Mouse (Mus musculus) heart, adult 2 months (tissue): ENCODE results near the gene Maml3. TPM values are rescaled to one million over a fixed set of nuclear protein-coding genes. Genes with fewer than 3 reads are reported as not detected.

Experiments used
- DNase-seq, 2 experiments: peaks; one replicate each; pipeline ENCODE4 v3.0.0; 2021
- H3K27ac ChIP-seq: fragments of 200-600 bp; 2 replicates; pipeline ENCODE4 v1.8.1; 2022
- H3K27me3 ChIP-seq: fragments of 200-500 bp; 2 replicates; pipeline ENCODE4 v1.6.1; 2012; ENCODE audit warnings: mild to moderate bottlenecking, low read length, inconsistent platforms, mixed read lengths; ENCODE audit not compliant: control insufficient read depth, insufficient read depth
- H3K36me3 ChIP-seq: fragments of 200-500 bp; 2 replicates; pipeline ENCODE4 v1.6.1; 2012; ENCODE audit warnings: low read length, inconsistent platforms; ENCODE audit not compliant: control insufficient read depth, insufficient read depth
- H3K4me1 ChIP-seq: fragments of 200-500 bp; 2 replicates; pipeline ENCODE4 v1.6.1; 2011; ENCODE audit warnings: low read length; ENCODE audit not compliant: control insufficient read depth, insufficient read depth
- H3K4me3 ChIP-seq: fragments of 200-600 bp; 2 replicates; pipeline ENCODE4 v1.8.1; 2022
- H3K79me2 ChIP-seq: fragments of 200-500 bp; replicated peaks from 2 replicates; pipeline ENCODE4 v1.6.1; 2012; ENCODE audit warnings: mild to moderate bottlenecking, inconsistent platforms, low read length, moderate library complexity, mixed read lengths; ENCODE audit not compliant: control insufficient read depth, insufficient read depth
- H3K9ac ChIP-seq: fragments of 200-500 bp; 2 replicates; pipeline ENCODE4 v1.6.1; 2012; ENCODE audit warnings: low read depth, mild to moderate bottlenecking, control low read depth, inconsistent platforms, low read length, mixed read lengths
- CTCF ChIP-seq: fragments of 200-600 bp; IDR thresholded peaks from 2 replicates; pipeline ENCODE4 v1.8.1; 2022; ENCODE audit warnings: antibody characterized with exemption, mild to moderate bottlenecking, moderate library complexity
- EP300 ChIP-seq: fragments of 200-500 bp; IDR thresholded peaks from 2 replicates; pipeline ENCODE4 v1.6.1; 2011; ENCODE audit warnings: low read depth, low read length, control low read depth; ENCODE audit not compliant: insufficient read depth
- POLR2A ChIP-seq: fragments of 200-500 bp; IDR thresholded peaks from 2 replicates; pipeline ENCODE4 v1.6.1; 2011; ENCODE audit warnings: mild to moderate bottlenecking, low read depth, low read length, control low read depth; ENCODE audit not compliant: insufficient read depth
- WGBS: fragments of 180-500 bp; shearing (Covaris S2); methylation state at CpG from one replicate; pipeline ENCODE4 v1.1.7; 2018; 5-methylcytosine and 5-hydroxymethylcytosine counted together
- intact Hi-C: fragments of 180-260 bp; cut with DNase I; formaldehyde crosslinking; loops from one replicate; pipeline ENCODE4 v1.15.1; 2025
- polyA plus RNA-seq: library from polyadenylated mRNA; depleted of rRNA; stranded (reverse); fragments of >200 nt; gene quantifications from 2 replicates; pipeline ENCODE4 v1.2.3, GENCODE M21; 2012
- total RNA-seq, 2 experiments: library from RNA; stranded (reverse); gene quantifications; 2 replicates each; pipeline ENCODE4 v1.2.3; 2021

Maml3 gene
- total and polyA plus RNA-seq, 3 experiments: 1.9 to 2.8 (median 2.7) TPM

DNA sequence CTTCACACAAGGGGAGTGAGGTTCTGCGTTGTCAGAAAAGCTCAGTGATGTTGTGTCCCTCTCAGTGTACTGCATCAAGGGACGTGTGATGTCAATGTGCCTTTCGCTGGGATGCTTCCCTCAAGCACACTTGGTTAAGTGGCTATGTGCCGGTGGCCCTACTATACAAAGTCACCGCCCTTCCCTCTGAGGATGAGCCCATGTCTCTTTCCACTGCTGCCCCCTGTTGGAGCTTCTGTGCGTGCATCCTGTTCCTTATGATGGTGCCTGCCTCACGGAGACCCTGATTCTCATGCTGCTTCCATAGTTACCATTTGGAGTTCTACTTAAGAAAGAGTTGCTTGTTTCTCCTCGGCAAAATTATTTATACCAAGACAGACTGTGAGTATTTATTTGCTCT is 210.4 kb downstream of the Maml3 start:
- H3K79me2 ChIP-seq: no peaks in the 10 kb centered on the region
- no peaks in the 10 kb centered on the region for H3K36me3 ChIP-seq
- no peak overlapping the region for H3K27ac ChIP-seq
- TF ChIP-seq POLR2A (no peak), CTCF (peak; percentile 62)
- no peaks in the 10 kb centered on the region for H3K27me3 ChIP-seq
- H3K4me3 ChIP-seq: no peak overlapping the region
- peaks cover 3% of the 10 kb centered on the region; the same call in 1 of the 2 replicates for H3K4me1 ChIP-seq
- no peak overlapping the region for H3K9ac ChIP-seq
- intact Hi-C loops: no loop called here
- WGBS: 78% methylated on average over 8 of the region's 8 CpGs
- DNase-seq: no peak

- no peaks in the 10 kb centered on the region for H3K27me3 ChIP-seq
- no peaks in the 10 kb centered on the region for H3K36me3 ChIP-seq
- DNase-seq: no peak
- H3K27ac ChIP-seq: no peak overlapping the region
- H3K4me3 ChIP-seq: no peak overlapping the region
- intact Hi-C loops: no loop called here
- H3K79me2 ChIP-seq: no peaks in the 10 kb centered on the region
- 70% methylated on average over 10 of the region's 10 CpGs for WGBS
- H3K9ac ChIP-seq: no peak overlapping the region
- no peak for TF ChIP-seq POLR2A
- no peak for TF ChIP-seq EP300
- no peak for TF ChIP-seq CTCF
- peaks cover 5% of the 10 kb centered on the region; the same call in 1 of the 2 replicates for H3K4me1 ChIP-seq
Measured at GRCm38 (mm10) chr3:51891562-51892119, 213.2 kb downstream of the Maml3 start.

- Histone ChIP-seq H3K27me3 (no peaks in the 10 kb centered on the region), H3K4me3 (no peak overlapping the region), H3K9ac (no peak overlapping the region), H3K79me2 (no peaks in the 10 kb centered on the region), H3K27ac (no peak overlapping the region), H3K36me3 (no peaks in the 10 kb centered on the region), H3K4me1 (peaks cover 5% of the 10 kb centered on the region; the same call in 1 of the 2 replicates)
- 72% methylated on average over 4 of the region's 4 CpGs for WGBS
- intact Hi-C loops: no loop called here
- TF ChIP-seq POLR2A (no peak), EP300 (no peak), CTCF (no peak)
- no peak for DNase-seq
Measured at GRCm38 (mm10) chr3:51890181-51890580, 214.7 kb downstream of the Maml3 start.

- H3K27me3 ChIP-seq: no peaks in the 10 kb centered on the region
- intact Hi-C loops: no loop called here
- H3K79me2 ChIP-seq: no peaks in the 10 kb centered on the region
- 48% methylated on average over 5 of the region's 5 CpGs for WGBS
- no peak overlapping the region for H3K27ac ChIP-seq
- no peak overlapping the region for H3K4me3 ChIP-seq
- DNase-seq: peak in 1 of 2 experiments; percentile 55
- H3K36me3 ChIP-seq: no peaks in the 10 kb centered on the region
- no peak overlapping the region for H3K9ac ChIP-seq
- no peak for TF ChIP-seq CTCF
- TF ChIP-seq POLR2A: no peak
- TF ChIP-seq EP300: no peak
- peaks cover 5% of the 10 kb centered on the region; the same call in 1 of the 2 replicates for H3K4me1 ChIP-seq
Measured at GRCm38 (mm10) chr3:51889776-51890175, 215.1 kb downstream of the Maml3 start.

GRCm38 (mm10) chr3:51888662-51889433 is 216.0 kb downstream of the Maml3 start:
- Histone ChIP-seq H3K9ac (no peak overlapping the region), H3K36me3 (no peaks in the 10 kb centered on the region), H3K4me1 (peaks cover 5% of the 10 kb centered on the region; the same call in 1 of the 2 replicates), H3K79me2 (no peaks in the 10 kb centered on the region), H3K27ac (no peak overlapping the region), H3K4me3 (peak overlapping the region; percentile 3; the same call in 1 of the 2 replicates), H3K27me3 (no peaks in the 10 kb centered on the region)
- 51% methylated on average over 20 of the region's 20 CpGs for WGBS
- intact Hi-C loops: no loop called here
- no peak for DNase-seq
- no peak for TF ChIP-seq CTCF
- no peak for TF ChIP-seq POLR2A
- no peak for TF ChIP-seq EP300

DNA sequence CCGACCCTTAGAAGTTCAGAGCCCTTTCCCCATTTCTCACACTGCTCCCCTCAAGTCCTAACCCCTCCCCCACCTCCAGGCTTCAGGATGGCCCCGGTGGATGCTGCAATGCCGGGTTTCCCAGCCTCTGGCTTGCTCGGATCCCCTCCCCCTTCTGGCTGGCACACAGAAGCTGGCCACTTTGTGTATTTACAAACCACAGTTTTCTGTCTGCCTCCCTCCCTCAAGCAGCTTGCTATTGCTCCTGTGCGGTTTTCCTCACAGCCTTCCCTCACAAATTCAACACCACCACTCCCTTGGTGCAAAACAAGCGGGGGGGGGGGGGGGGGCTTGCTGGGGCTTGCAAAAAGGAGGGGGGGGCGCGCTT is 216.6 kb downstream of the Maml3 start:
- peaks cover 5% of the 10 kb centered on the region; the same call in 1 of the 2 replicates for H3K4me1 ChIP-seq
- H3K79me2 ChIP-seq: no peaks in the 10 kb centered on the region
- H3K27me3 ChIP-seq: no peaks in the 10 kb centered on the region
- WGBS: 19% methylated on average over 8 of the region's 8 CpGs
- no peaks in the 10 kb centered on the region for H3K36me3 ChIP-seq
- no peak overlapping the region for H3K27ac ChIP-seq
- H3K4me3 ChIP-seq: no peak overlapping the region
- intact Hi-C loops: no loop called here
- no peak for DNase-seq
- TF ChIP-seq EP300 (no peak), CTCF (no peak), POLR2A (no peak)
- no peak overlapping the region for H3K9ac ChIP-seq
